Mouse (Mus musculus) ES-Bruce4 (cell line): ENCODE measurements around the gene Nolc1. TPM values are rescaled to one million over a fixed set of nuclear protein-coding genes. Genes with fewer than 3 reads are reported as not detected.

ENCODE experiments used
- H3K27ac ChIP-seq: 2 replicates; pipeline ENCODE4 v1.5.1; 2012; ENCODE audit warnings: low read length, inconsistent platforms; ENCODE audit not compliant: insufficient read depth
- H3K27me3 ChIP-seq: 2 replicates; pipeline ENCODE4 v1.6.1; 2012; ENCODE audit warnings: mild to moderate bottlenecking, low read length, inconsistent platforms; ENCODE audit not compliant: control insufficient read depth, poor library complexity, insufficient read depth, severe bottlenecking
- H3K36me3 ChIP-seq: 2 replicates; pipeline ENCODE4 v1.6.1; 2012; ENCODE audit warnings: inconsistent platforms, mild to moderate bottlenecking, low read length, moderate library complexity; ENCODE audit not compliant: control insufficient read depth, poor library complexity, insufficient read depth, severe bottlenecking
- H3K4me1 ChIP-seq: one replicate; pipeline ENCODE4 v1.8.1; 2011; ENCODE audit warnings: low read length; ENCODE audit not compliant: control insufficient read depth, insufficient read depth
- H3K4me3 ChIP-seq: 2 replicates; pipeline ENCODE4 v1.5.1; 2011; ENCODE audit warnings: low read depth, mild to moderate bottlenecking, low read length
- H3K9ac ChIP-seq: 2 replicates; pipeline ENCODE4 v1.6.1; 2012; ENCODE audit warnings: low read depth, mild to moderate bottlenecking, inconsistent platforms; ENCODE audit not compliant: poor library complexity, severe bottlenecking
- H3K9me3 ChIP-seq: replicated peaks from 2 replicates; pipeline ENCODE4 v1.6.1; 2012; ENCODE audit warnings: mild to moderate bottlenecking, low read length, inconsistent platforms; ENCODE audit not compliant: control insufficient read depth, poor library complexity, insufficient read depth, severe bottlenecking
- CTCF ChIP-seq: IDR thresholded peaks from one replicate; pipeline ENCODE4 v1.8.1; 2011; ENCODE audit warnings: low read depth, low read length
- EP300 ChIP-seq: IDR thresholded peaks from 2 replicates; pipeline ENCODE4 v1.6.1; 2011; ENCODE audit warnings: low read depth, low read length; ENCODE audit not compliant: insufficient read depth
- POLR2A ChIP-seq: IDR thresholded peaks from one replicate; pipeline ENCODE4 v1.8.1; 2011; ENCODE audit warnings: low read length; ENCODE audit not compliant: insufficient read depth
- polyA plus RNA-seq: library from polyadenylated mRNA; stranded (reverse); fragments of >200 nt; gene quantifications from 2 replicates; pipeline ENCODE4 v1.2.4, GENCODE M21; 2011; ENCODE audit warnings: low read depth; ENCODE audit not compliant: missing spikeins, insufficient read depth, insufficient read length

The Nolc1 gene
- polyA plus RNA-seq, 1 experiment: 164 TPM

GRCm38 (mm10) chr19:46073285-46073684 is 2.4 kb upstream of the Nolc1 start:
- peak overlapping the region; percentile 33; the same call in 1 of the 2 replicates for H3K9ac ChIP-seq
- H3K27ac ChIP-seq: peak overlapping the region; percentile 98
- peaks cover 27% of the 10 kb centered on the region for H3K36me3 ChIP-seq
- no peak overlapping the region for H3K4me3 ChIP-seq
- no peaks in the 10 kb centered on the region for H3K9me3 ChIP-seq
- TF ChIP-seq POLR2A: no peak
- TF ChIP-seq EP300: peak; percentile 87
- TF ChIP-seq CTCF: no peak
- peaks cover 5% of the 10 kb centered on the region for H3K4me1 ChIP-seq
- no peaks in the 10 kb centered on the region for H3K27me3 ChIP-seq

GRCm38 (mm10) chr19:46074266-46074665 is 1.4 kb upstream of the Nolc1 start:
- Histone ChIP-seq H3K9ac (peak overlapping the region; percentile 33), H3K4me1 (peaks cover 5% of the 10 kb centered on the region), H3K4me3 (no peak overlapping the region), H3K9me3 (no peaks in the 10 kb centered on the region), H3K27ac (peak overlapping the region; percentile 98), H3K27me3 (no peaks in the 10 kb centered on the region), H3K36me3 (peaks cover 29% of the 10 kb centered on the region)
- TF ChIP-seq POLR2A (no peak), EP300 (no peak), CTCF (no peak)

- H3K4me1 ChIP-seq: peaks cover 3% of the 10 kb centered on the region
- no peak overlapping the region for H3K27ac ChIP-seq
- no peak overlapping the region for H3K9ac ChIP-seq
- no peaks in the 10 kb centered on the region for H3K27me3 ChIP-seq
- H3K9me3 ChIP-seq: no peaks in the 10 kb centered on the region
- TF ChIP-seq POLR2A: no peak
- no peak for TF ChIP-seq EP300
- no peak for TF ChIP-seq CTCF
- H3K36me3 ChIP-seq: peaks cover 49% of the 10 kb centered on the region
- H3K4me3 ChIP-seq: no peak overlapping the region
These were observed 2.9 kb downstream of the Nolc1 start for GRCm38 (mm10) chr19:46078535-46078934.

GRCm38 (mm10) chr19:46085185-46085584 is 9.5 kb downstream of the Nolc1 start:
- TF ChIP-seq POLR2A (no peak), EP300 (no peak), CTCF (no peak)
- no peak overlapping the region for H3K9ac ChIP-seq
- no peaks in the 10 kb centered on the region for H3K4me1 ChIP-seq
- H3K4me3 ChIP-seq: no peak overlapping the region
- H3K27ac ChIP-seq: no peak overlapping the region
- H3K9me3 ChIP-seq: no peaks in the 10 kb centered on the region
- H3K27me3 ChIP-seq: no peaks in the 10 kb centered on the region
- H3K36me3 ChIP-seq: peaks cover 47% of the 10 kb centered on the region

GRCm38 (mm10) chr19:46086337-46086736 is 10.7 kb downstream of the Nolc1 start:
- no peak overlapping the region for H3K4me3 ChIP-seq
- no peak for TF ChIP-seq POLR2A
- TF ChIP-seq CTCF: no peak
- no peak for TF ChIP-seq EP300
- no peaks in the 10 kb centered on the region for H3K4me1 ChIP-seq
- H3K27ac ChIP-seq: no peak overlapping the region
- H3K9me3 ChIP-seq: no peaks in the 10 kb centered on the region
- H3K36me3 ChIP-seq: peaks cover 37% of the 10 kb centered on the region
- no peak overlapping the region for H3K9ac ChIP-seq
- H3K27me3 ChIP-seq: no peaks in the 10 kb centered on the region

- H3K9me3 ChIP-seq: no peaks in the 10 kb centered on the region
- no peak overlapping the region for H3K9ac ChIP-seq
- H3K36me3 ChIP-seq: peaks cover 21% of the 10 kb centered on the region
- H3K27me3 ChIP-seq: no peaks in the 10 kb centered on the region
- no peak overlapping the region for H3K4me3 ChIP-seq
- no peak overlapping the region for H3K27ac ChIP-seq
- H3K4me1 ChIP-seq: no peaks in the 10 kb centered on the region
- no peak for TF ChIP-seq CTCF
- TF ChIP-seq POLR2A: no peak
- no peak for TF ChIP-seq EP300
These were observed 12.2 kb downstream of the Nolc1 start for GRCm38 (mm10) chr19:46087871-46088270.
